Mouse (Mus musculus) urinary bladder, adult 2 months (tissue): Measurements from ENCODE around the gene Zfp579. TPM values are rescaled to one million over a fixed set of nuclear protein-coding genes. Genes with fewer than 3 reads are reported as not detected.
"Not testable (repeated sequence)": the region's sequence is repeated elsewhere in the genome, so short reads cannot be mapped to it uniquely, and the experiment has no call there.

Experiments used
- DNase-seq: peaks from one replicate; pipeline ENCODE4 v3.0.0; 2022; ENCODE audit warnings: low spot score
- polyA plus RNA-seq: library from polyadenylated mRNA; depleted of rRNA; stranded (reverse); fragments of >200 nt; gene quantifications from 2 replicates; pipeline ENCODE4 v1.2.3, GENCODE M21; 2012

Gene Zfp579
- polyA plus RNA-seq, 1 experiment = 38.2 TPM

- DNase-seq = peak; percentile 87
Observed at GRCm38 (mm10) chr7:5015118-5016001, 19.4 kb upstream of the Zfp579 start, which contains the start of gene Gm44973. Gene Gm44973, plus strand, starts transcription at chr7:5015496.

- DNase-seq = peak; percentile 82
Observed at GRCm38 (mm10) chr7:5014251-5015117, 18.5 kb upstream of the Zfp579 start, which contains the start of the genes Zfp524 and Fiz1. Gene Zfp524, plus strand, starts transcription at chr7:5014415. Gene Fiz1, minus strand, starts transcription at chr7:5014697.

GRCm38 (mm10) chr7:5012681-5013513 is 16.9 kb upstream of the Zfp579 start:
- no peak for DNase-seq

GRCm38 (mm10) chr7:5008229-5008628 is 12.3 kb upstream of the Zfp579 start:
- DNase-seq = no peak

- not testable (repeated sequence) for DNase-seq
Observed at GRCm38 (mm10) chr7:5002876-5003275, 6.9 kb upstream of the Zfp579 start.

- no peak for DNase-seq
Observed at GRCm38 (mm10) chr7:4999876-5000275, 3.9 kb upstream of the Zfp579 start.

- DNase-seq = no peak
Observed at GRCm38 (mm10) chr7:4996934-4997333, 976 bp upstream of the Zfp579 start.

- no peak for DNase-seq
Observed at GRCm38 (mm10) chr7:4995268-4996002, 523 bp downstream of the Zfp579 start.

- no peak for DNase-seq
Observed at GRCm38 (mm10) chr7:4993999-4994788, 1.8 kb downstream of the Zfp579 start.

GRCm38 (mm10) chr7:4993347-4993998 is 2.5 kb downstream of the Zfp579 start:
- no peak for DNase-seq

GRCm38 (mm10) chr7:4988250-4988649 is 7.7 kb downstream of the Zfp579 start:
- no peak for DNase-seq

GRCm38 (mm10) chr7:4976832-4977231 is 19.1 kb downstream of the Zfp579 start:
- no peak for DNase-seq

- DNase-seq = no peak
Observed at GRCm38 (mm10) chr7:4975455-4975854, 20.5 kb downstream of the Zfp579 start.

- DNase-seq = no peak
Observed at GRCm38 (mm10) chr7:4972321-4973047, 23.5 kb downstream of the Zfp579 start.

- no peak for DNase-seq
Observed at GRCm38 (mm10) chr7:4971710-4972109, 24.2 kb downstream of the Zfp579 start.

GRCm38 (mm10) chr7:4971068-4971467 is 24.9 kb downstream of the Zfp579 start, which contains the start of gene Sbk3:
Gene Sbk3, minus strand, starts transcription at chr7:4971168.
- DNase-seq = no peak

- no peak for DNase-seq
Observed at GRCm38 (mm10) chr7:4964988-4965387, 31.0 kb downstream of the Zfp579 start.

GRCm38 (mm10) chr7:4964272-4964671 is 31.7 kb downstream of the Zfp579 start, which contains the start of gene Sbk2:
Gene Sbk2, minus strand, starts transcription at chr7:4964406.
- no peak for DNase-seq

GRCm38 (mm10) chr7:4963527-4963926 is 32.4 kb downstream of the Zfp579 start:
- no peak for DNase-seq
